Mouse (Mus musculus) right cerebral cortex, adult 18-20 months (tissue): Measurements from ENCODE around the gene Dtl.

ENCODE experiments used
- DNase-seq: peaks from one replicate; pipeline ENCODE4 v3.0.0; 2022; ENCODE audit warnings: mixed read lengths

The Dtl gene

GRCm38 (mm10) chr1:191575458-191576247 is at the start of gene Dtl, which contains the start of gene Ints7:
TSS of gene Dtl (minus strand) at chr1:191575544.
TSS of gene Ints7 (plus strand) at chr1:191575636.
- peak; percentile 99 for DNase-seq

GRCm38 (mm10) chr1:191625026-191625425 is 49.7 kb upstream of the Dtl start:
- DNase-seq, result no peak

GRCm38 (mm10) chr1:191624492-191624891 is 49.1 kb upstream of the Dtl start:
- DNase-seq, result no peak

- DNase-seq, result peak; percentile 54
These were observed 47.5 kb upstream of the Dtl start for GRCm38 (mm10) chr1:191622801-191623200.

- no peak for DNase-seq
These were observed 45.8 kb upstream of the Dtl start for GRCm38 (mm10) chr1:191621096-191621495.

- no peak for DNase-seq
These were observed 42.9 kb upstream of the Dtl start for GRCm38 (mm10) chr1:191618067-191618766.

- DNase-seq, result no peak
These were observed 42.2 kb upstream of the Dtl start for GRCm38 (mm10) chr1:191617589-191617988.

GRCm38 (mm10) chr1:191616245-191616644 is 40.9 kb upstream of the Dtl start:
- no peak for DNase-seq

GRCm38 (mm10) chr1:191612877-191613276 is 37.5 kb upstream of the Dtl start:
- DNase-seq, result no peak

GRCm38 (mm10) chr1:191611686-191612085 is 36.3 kb upstream of the Dtl start:
- DNase-seq, result peak; percentile 57

- peak; percentile 83 for DNase-seq
These were observed 35.0 kb upstream of the Dtl start for GRCm38 (mm10) chr1:191610357-191610756.

- no peak for DNase-seq
These were observed 34.2 kb upstream of the Dtl start for GRCm38 (mm10) chr1:191609578-191609977.

- DNase-seq, result no peak
These were observed 33.7 kb upstream of the Dtl start for GRCm38 (mm10) chr1:191609051-191609450.

- DNase-seq, result peak; percentile 42
These were observed 29.3 kb upstream of the Dtl start for GRCm38 (mm10) chr1:191604690-191605089.

GRCm38 (mm10) chr1:191599210-191599609 is 23.9 kb upstream of the Dtl start:
- DNase-seq, result no peak

- DNase-seq, result no peak
These were observed 20.7 kb upstream of the Dtl start for GRCm38 (mm10) chr1:191596076-191596475.

- DNase-seq, result peak; percentile 31
These were observed 16.8 kb upstream of the Dtl start for GRCm38 (mm10) chr1:191592016-191592720.

GRCm38 (mm10) chr1:191588749-191589148 is 13.4 kb upstream of the Dtl start:
- DNase-seq, result no peak

GRCm38 (mm10) chr1:191587062-191587461 is 11.7 kb upstream of the Dtl start:
- no peak for DNase-seq

GRCm38 (mm10) chr1:191585704-191586103 is 10.4 kb upstream of the Dtl start:
- DNase-seq, result peak; percentile 17

GRCm38 (mm10) chr1:191584483-191584882 is 9.1 kb upstream of the Dtl start:
- no peak for DNase-seq

- DNase-seq, result no peak
These were observed 8.5 kb upstream of the Dtl start for GRCm38 (mm10) chr1:191583836-191584235.

GRCm38 (mm10) chr1:191581641-191582040 is 6.3 kb upstream of the Dtl start:
- DNase-seq, result no peak

GRCm38 (mm10) chr1:191579524-191579923 is 4.2 kb upstream of the Dtl start:
- DNase-seq, result no peak
